Mouse (Mus musculus): ENCODE measurements around the gene Erg28. TPM values are rescaled to one million over a fixed set of nuclear protein-coding genes. Genes with fewer than 3 reads are reported as not detected.

Gene Erg28
- polyA plus RNA-seq, 1 experiment from 2014 or later, result 85.7 TPM

- peak overlapping the region; percentile 78 for H3K27ac ChIP-seq (ENCODE audit: low read depth)
- H3K4me2 ChIP-seq (ENCODE audit: low read depth, low read length), result no peak overlapping the region
- H3K9ac ChIP-seq (replicated peaks), result no peak overlapping the region
- peaks cover 5% of the 10 kb centered on the region; the same call in 1 of the 2 replicates for H3K36me3 ChIP-seq (replicated peaks; ENCODE audit: insufficient read depth, low read length)
- H3K27me3 ChIP-seq (ENCODE audit: insufficient read depth, low read length), result no peaks in the 10 kb centered on the region
- ATAC-seq (peak; percentile 80), DNase-seq (peak; percentile 29)
- TF ChIP-seq EP300 (IDR thresholded peaks at IDR 0.05; ENCODE audit: low read depth), result 0 out of 2 replicates have a peak, but pooled peaks have one; percentile 10
- no peak for TF ChIP-seq CTCF (IDR thresholded peaks at IDR 0.05; ENCODE audit: low read depth)
- no peaks in the 10 kb centered on the region for H3K9me3 ChIP-seq (ENCODE audit: low read length)
- 47% methylated on average over 6 of the region's 6 CpGs for WGBS (ENCODE audit: insufficient replicate concordance)
- no peak overlapping the region for H3K4me3 ChIP-seq (ENCODE audit: low read depth, low read length)
- H3K4me1 ChIP-seq (ENCODE audit: insufficient read depth), result 0 out of 2 replicates have a peak, but pooled peaks cover 4% of the 10 kb centered on the region
Observed at GRCm38 (mm10) chr12:85809726-85810125, 14.6 kb downstream of the Erg28 start.

- TF ChIP-seq CTCF (IDR thresholded peaks at IDR 0.05; ENCODE audit: low read depth) (no peak), EP300 (IDR thresholded peaks at IDR 0.05; ENCODE audit: low read depth) (no peak)
- Histone ChIP-seq H3K4me3 (ENCODE audit: low read depth, low read length) (no peak overlapping the region), H3K27me3 (ENCODE audit: insufficient read depth, low read length) (no peaks in the 10 kb centered on the region), H3K4me2 (ENCODE audit: low read depth, low read length) (no peak overlapping the region), H3K27ac (ENCODE audit: low read depth) (no peak overlapping the region), H3K9ac (replicated peaks) (no peak overlapping the region), H3K4me1 (ENCODE audit: insufficient read depth) (no peaks in the 10 kb centered on the region), H3K9me3 (ENCODE audit: low read length) (no peaks in the 10 kb centered on the region), H3K36me3 (replicated peaks; ENCODE audit: insufficient read depth, low read length) (no peaks in the 10 kb centered on the region; the same call in 1 of the 2 replicates)
- no peak for ATAC-seq
- no peak for DNase-seq
- WGBS (ENCODE audit: insufficient replicate concordance), result 69% methylated on average over 9 of the region's 9 CpGs
Observed at GRCm38 (mm10) chr12:85800031-85800430, 24.3 kb downstream of the Erg28 start.

- ATAC-seq, result no peak
- 60% methylated on average over 1 of the region's 1 CpGs for WGBS (ENCODE audit: insufficient replicate concordance)
- no peaks in the 10 kb centered on the region for H3K27me3 ChIP-seq (ENCODE audit: insufficient read depth, low read length)
- H3K27ac ChIP-seq (ENCODE audit: low read depth), result no peak overlapping the region
- H3K4me1 ChIP-seq (ENCODE audit: insufficient read depth), result no peaks in the 10 kb centered on the region
- H3K4me3 ChIP-seq (ENCODE audit: low read depth, low read length), result no peak overlapping the region
- no peak overlapping the region for H3K4me2 ChIP-seq (ENCODE audit: low read depth, low read length)
- TF ChIP-seq EP300 (IDR thresholded peaks at IDR 0.05; ENCODE audit: low read depth), result no peak
- TF ChIP-seq CTCF (IDR thresholded peaks at IDR 0.05; ENCODE audit: low read depth), result no peak
- no peaks in the 10 kb centered on the region for H3K9me3 ChIP-seq (ENCODE audit: low read length)
- no peak overlapping the region for H3K9ac ChIP-seq (replicated peaks)
- H3K36me3 ChIP-seq (replicated peaks; ENCODE audit: insufficient read depth, low read length), result no peaks in the 10 kb centered on the region
- DNase-seq, result no peak
Observed at GRCm38 (mm10) chr12:85795551-85795950, 28.8 kb downstream of the Erg28 start.

- 75% methylated on average over 2 of the region's 2 CpGs for WGBS (ENCODE audit: insufficient replicate concordance)
- DNase-seq (no peak), ATAC-seq (no peak)
- TF ChIP-seq EP300 (IDR thresholded peaks at IDR 0.05; ENCODE audit: low read depth), result no peak
- no peak for TF ChIP-seq CTCF (IDR thresholded peaks at IDR 0.05; ENCODE audit: low read depth)
- H3K4me3 ChIP-seq (ENCODE audit: low read depth, low read length), result no peak overlapping the region
- H3K4me1 ChIP-seq (ENCODE audit: insufficient read depth), result no peaks in the 10 kb centered on the region
- H3K27me3 ChIP-seq (ENCODE audit: insufficient read depth, low read length), result no peaks in the 10 kb centered on the region
- H3K9me3 ChIP-seq (ENCODE audit: low read length), result no peaks in the 10 kb centered on the region
- no peaks in the 10 kb centered on the region for H3K36me3 ChIP-seq (replicated peaks; ENCODE audit: insufficient read depth, low read length)
- no peak overlapping the region for H3K4me2 ChIP-seq (ENCODE audit: low read depth, low read length)
- H3K9ac ChIP-seq (replicated peaks), result no peak overlapping the region
- no peak overlapping the region for H3K27ac ChIP-seq (ENCODE audit: low read depth)
Observed at GRCm38 (mm10) chr12:85794094-85794493, 30.3 kb downstream of the Erg28 start.

- ATAC-seq (no peak), DNase-seq (no peak)
- WGBS (ENCODE audit: insufficient replicate concordance), result 68% methylated on average over 6 of the region's 6 CpGs
- TF ChIP-seq EP300 (IDR thresholded peaks at IDR 0.05; ENCODE audit: low read depth) (no peak), CTCF (IDR thresholded peaks at IDR 0.05; ENCODE audit: low read depth) (no peak)
- Histone ChIP-seq H3K4me3 (ENCODE audit: low read depth, low read length) (no peak overlapping the region), H3K4me1 (ENCODE audit: insufficient read depth) (no peaks in the 10 kb centered on the region), H3K27me3 (ENCODE audit: insufficient read depth, low read length) (no peaks in the 10 kb centered on the region), H3K9me3 (ENCODE audit: low read length) (no peaks in the 10 kb centered on the region), H3K4me2 (ENCODE audit: low read depth, low read length) (no peak overlapping the region), H3K9ac (replicated peaks) (no peak overlapping the region), H3K27ac (ENCODE audit: low read depth) (no peak overlapping the region), H3K36me3 (replicated peaks; ENCODE audit: insufficient read depth, low read length) (no peaks in the 10 kb centered on the region)
Observed at GRCm38 (mm10) chr12:85792821-85793346, 31.5 kb downstream of the Erg28 start.

GRCm38 (mm10) chr12:85792158-85792557 lies 32.2 kb downstream of the Erg28 start:
- WGBS (ENCODE audit: insufficient replicate concordance), result 82% methylated on average over 4 of the region's 4 CpGs

More at GRCm38 (mm10) chr12:85792158-85792557, 32.2 kb downstream of the Erg28 start:
- Histone ChIP-seq H3K4me3 (ENCODE audit: low read depth, low read length) (no peak overlapping the region), H3K4me2 (ENCODE audit: low read depth, low read length) (no peak overlapping the region), H3K27ac (ENCODE audit: low read depth) (no peak overlapping the region), H3K9ac (replicated peaks) (no peak overlapping the region), H3K27me3 (ENCODE audit: insufficient read depth, low read length) (no peaks in the 10 kb centered on the region), H3K9me3 (ENCODE audit: low read length) (no peaks in the 10 kb centered on the region), H3K36me3 (replicated peaks; ENCODE audit: insufficient read depth, low read length) (no peaks in the 10 kb centered on the region), H3K4me1 (ENCODE audit: insufficient read depth) (no peaks in the 10 kb centered on the region)
- DNase-seq, result no peak
- TF ChIP-seq CTCF (IDR thresholded peaks at IDR 0.05; ENCODE audit: low read depth) (no peak), EP300 (IDR thresholded peaks at IDR 0.05; ENCODE audit: low read depth) (no peak)
- no peak for ATAC-seq
